Mouse (Mus musculus) MEL (cell line): ENCODE measurements around the gene Ak6. TPM values are rescaled to one million over a fixed set of nuclear protein-coding genes. Genes with fewer than 3 reads are reported as not detected.

Experiments used
- polyA plus RNA-seq, 2 experiments: library from polyadenylated mRNA; stranded (reverse) in 1 of 2; unstranded in 1 of 2; fragments of >175 nt in 1 of 2; fragments of >200 nt in 1 of 2; gene quantifications; 2 replicates each; pipeline versions ENCODE4 v1.2.1 to v1.2.4; 2012; ENCODE audit warnings: low replicate concordance in 2 of 2, low read depth in 1 of 2; ENCODE audit not compliant: insufficient read length in 2 of 2, insufficient read depth in 1 of 2, missing spikeins in 1 of 2
- total RNA-seq: library from RNA; depleted of rRNA; stranded (reverse); fragments of 300-350 nt; gene quantifications from 2 replicates; pipeline ENCODE4 v1.2.3, GENCODE M21; 2012; rRNA removed

The Ak6 gene
- total and polyA plus RNA-seq, 3 experiments = 199 to 234 (median 216) TPM

Other genes with a start within 250 kb of the Ak6 start
- gene Naip1, start 198.1 kb upstream of the Ak6 start, total RNA-seq = not detected in 2 replicates
- under 1 TPM in 1 of 2 experiments, not detected in 1; 0.01 TPM for gene Naip1, start 198.1 kb upstream of the Ak6 start, polyA plus RNA-seq
- gene Gtf2h2, start 158.4 kb upstream of the Ak6 start, total RNA-seq = 43.0 and 47.2 TPM in 2 replicates
- 10 to 100 TPM in 1 of 2 experiments, not detected in 1; 71.6 TPM for gene Gtf2h2, start 158.4 kb upstream of the Ak6 start, polyA plus RNA-seq
- gene Ocln, start 98.3 kb upstream of the Ak6 start, total RNA-seq = 0.23 and 0.31 TPM in 2 replicates
- under 1 TPM in 1 of 2 experiments, not detected in 1; 0.58 TPM for gene Ocln, start 98.3 kb upstream of the Ak6 start, polyA plus RNA-seq
- gene Marveld2, start 34.0 kb upstream of the Ak6 start, total RNA-seq = not detected in 2 replicates
- not detected for gene Marveld2, start 34.0 kb upstream of the Ak6 start, polyA plus RNA-seq
- gene Rad17, start 72 bp downstream of the Ak6 start, total RNA-seq = 29.4 and 31.2 TPM in 2 replicates
- 10 to 100 TPM in 1 of 2 experiments, not detected in 1; 21.7 TPM for gene Rad17, start 72 bp downstream of the Ak6 start, polyA plus RNA-seq
- gene Taf9, start 600 bp downstream of the Ak6 start, total RNA-seq = 19.8 and 23.7 TPM in 2 replicates
- 10 to 100 TPM in 1 of 2 experiments, not detected in 1; 38.5 TPM for gene Taf9, start 600 bp downstream of the Ak6 start, polyA plus RNA-seq
- gene Ccdc125, start 18.7 kb downstream of the Ak6 start, total RNA-seq = not detected in 2 replicates
- gene Ccdc125, start 18.7 kb downstream of the Ak6 start, polyA plus RNA-seq = under 1 TPM in 1 of 2 experiments, not detected in 1; 0.29 TPM
- 63.0 and 67.7 TPM in 2 replicates for gene Cdk7, start 80.0 kb downstream of the Ak6 start, total RNA-seq
- gene Cdk7, start 80.0 kb downstream of the Ak6 start, polyA plus RNA-seq = 10 to 100 TPM in 1 of 2 experiments, not detected in 1; 87.1 TPM
- 60.4 and 73.1 TPM in 2 replicates for gene Mrps36, start 93.7 kb downstream of the Ak6 start, total RNA-seq
- 10 to 100 TPM in 1 of 2 experiments, not detected in 1; 91.1 TPM for gene Mrps36, start 93.7 kb downstream of the Ak6 start, polyA plus RNA-seq
- 32.2 and 33.3 TPM in 2 replicates for gene Cenph, start 124.9 kb downstream of the Ak6 start, total RNA-seq
- 10 to 100 TPM in 1 of 2 experiments, not detected in 1; 48.8 TPM for gene Cenph, start 124.9 kb downstream of the Ak6 start, polyA plus RNA-seq
- gene Ccnb1, start 135.6 kb downstream of the Ak6 start, total RNA-seq = 139 and 185 TPM in 2 replicates
- gene Ccnb1, start 135.6 kb downstream of the Ak6 start, polyA plus RNA-seq = 100 to 1,000 TPM; 229 to 682 TPM
- 56.2 and 58.3 TPM in 2 replicates for gene Slc30a5, start 182.4 kb downstream of the Ak6 start, total RNA-seq
- gene Slc30a5, start 182.4 kb downstream of the Ak6 start, polyA plus RNA-seq = 10 to 100 TPM in 1 of 2 experiments, not detected in 1; 57.4 TPM